Mouse (Mus musculus): ENCODE results near the gene Slc4a2.

- TF ChIP-seq TAL1 (IDR thresholded peaks at IDR 0.05; ENCODE audit: low read length): no peak
- no peak for TF ChIP-seq GATA1 (IDR thresholded peaks at IDR 0.05; ENCODE audit: low read length)
Observed at GRCm38 (mm10) chr5:24486738-24487137, 63.1 kb downstream of the Slc4a2 start.

All from erythroblast, embryonic 14.5 days (primary cell).